Mouse (Mus musculus) ovary, adult 18-20 months (tissue): Measurements from ENCODE around the gene Sh3gl1.
A peak's percentile ranks its signal among the peaks of the same experiment; 100 is the strongest.

Source experiments
- DNase-seq: peaks from one replicate; pipeline ENCODE4 v3.0.0; 2022; ENCODE audit warnings: low spot score, mixed read lengths

Sh3gl1 gene

GRCm38 (mm10) chr17:56021161-56021910, 15.1 kb downstream of the Sh3gl1 start:
- DNase-seq, result no peak

GRCm38 (mm10) chr17:56020400-56021084, 15.9 kb downstream of the Sh3gl1 start:
- no peak for DNase-seq

GRCm38 (mm10) chr17:56018347-56019131, 17.9 kb downstream of the Sh3gl1 start:
- DNase-seq, result no peak

GRCm38 (mm10) chr17:56017848-56018247, 18.6 kb downstream of the Sh3gl1 start:
- no peak for DNase-seq

DNA sequence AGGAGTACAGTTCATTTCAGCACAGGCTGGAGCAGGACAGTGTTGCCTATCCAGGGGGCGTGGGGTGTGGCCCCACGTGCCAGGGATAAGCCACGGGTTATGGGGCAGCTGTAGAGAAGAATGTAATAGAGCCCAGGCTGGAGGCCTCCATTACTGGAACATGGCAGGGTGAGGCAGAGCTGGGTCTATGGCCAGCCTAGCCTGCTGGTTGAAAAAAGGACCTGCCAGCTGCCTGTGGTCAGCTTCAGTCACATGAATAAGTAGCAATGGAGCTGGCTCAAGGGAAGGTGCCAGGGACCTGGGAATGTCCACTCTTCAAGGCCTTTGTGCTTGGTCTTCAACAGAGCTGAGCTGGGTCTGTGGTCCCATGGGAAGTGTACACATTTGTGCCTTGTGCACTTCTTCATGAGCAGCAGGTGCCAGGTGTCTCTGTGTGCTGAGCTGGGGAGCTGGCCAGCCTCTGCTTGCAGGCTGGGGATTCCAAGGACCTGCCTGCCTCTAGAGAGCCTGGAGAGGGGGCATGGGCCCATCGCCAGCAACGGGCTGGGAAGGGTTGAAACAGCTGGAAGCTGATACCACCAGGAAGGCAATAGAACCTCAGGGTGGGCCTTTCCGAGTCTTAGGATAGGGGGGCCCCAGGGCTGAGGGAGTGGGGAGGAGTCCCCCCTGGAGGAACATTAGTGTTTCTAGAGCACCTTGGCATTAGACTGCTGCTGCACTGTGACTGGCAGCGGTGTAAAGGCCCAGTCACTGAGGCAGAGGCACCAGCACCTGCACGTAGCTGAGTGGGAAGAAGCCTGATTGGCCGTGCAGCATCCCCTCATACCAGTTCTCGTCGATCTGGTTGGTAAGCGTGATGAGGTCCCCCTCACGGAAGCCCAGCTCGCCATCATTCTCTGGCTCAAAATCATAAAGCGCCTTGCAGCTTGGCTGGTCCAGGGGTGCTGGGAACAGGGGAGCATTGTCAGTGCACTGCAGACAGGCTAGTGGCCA, 19.3 kb downstream of the Sh3gl1 start:
- DNase-seq, result no peak

- DNase-seq, result no peak
Observed at GRCm38 (mm10) chr17:56016382-56016781, 20.1 kb downstream of the Sh3gl1 start.

GRCm38 (mm10) chr17:56015293-56015692, 21.1 kb downstream of the Sh3gl1 start:
- DNase-seq, result no peak

DNA sequence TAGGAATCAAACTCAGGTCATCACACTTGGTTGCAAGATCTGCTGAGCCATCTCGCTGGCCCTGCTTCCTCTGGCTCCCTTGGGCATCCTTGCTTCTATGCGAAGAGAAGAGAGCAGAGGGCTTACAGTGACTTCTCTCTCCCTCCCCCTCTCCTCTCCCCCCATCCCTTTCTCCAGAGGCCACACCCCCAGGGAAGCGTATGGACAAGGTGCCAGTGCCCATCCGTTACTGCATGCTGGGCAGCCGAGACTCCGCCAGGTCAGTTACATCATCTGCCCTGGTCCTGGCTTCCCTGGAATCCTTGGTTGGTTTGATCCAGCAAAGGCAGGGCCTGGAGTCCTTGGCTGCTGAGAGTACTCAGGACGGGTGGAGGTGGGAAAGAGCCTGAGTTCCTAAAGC, 25.0 kb downstream of the Sh3gl1 start:
- DNase-seq, result no peak

- DNase-seq, result no peak
Observed at GRCm38 (mm10) chr17:56010681-56011080, 25.8 kb downstream of the Sh3gl1 start.

DNA sequence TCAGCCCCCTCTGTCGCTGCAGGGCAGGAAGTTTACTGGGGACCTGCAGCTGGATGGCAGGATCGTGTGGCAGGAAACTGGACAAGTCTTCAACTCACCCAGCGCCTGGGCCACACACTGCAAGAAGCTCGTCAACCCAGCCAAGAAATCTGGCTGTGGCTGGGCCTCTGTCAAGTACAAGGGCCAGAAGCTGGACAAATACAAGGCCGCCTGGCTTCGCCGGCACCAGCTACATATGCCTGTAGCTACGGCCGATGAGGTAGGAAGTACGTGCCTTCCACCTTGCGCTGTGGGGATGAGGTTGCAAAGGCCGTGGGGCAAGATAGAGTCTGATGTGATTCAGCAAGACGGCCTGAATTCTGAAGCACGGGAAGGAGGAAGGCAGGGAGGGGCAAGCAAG, 26.2 kb downstream of the Sh3gl1 start:
- DNase-seq, result no peak

- no peak for DNase-seq
Observed at GRCm38 (mm10) chr17:56009962-56010240, 26.5 kb downstream of the Sh3gl1 start.

DNA sequence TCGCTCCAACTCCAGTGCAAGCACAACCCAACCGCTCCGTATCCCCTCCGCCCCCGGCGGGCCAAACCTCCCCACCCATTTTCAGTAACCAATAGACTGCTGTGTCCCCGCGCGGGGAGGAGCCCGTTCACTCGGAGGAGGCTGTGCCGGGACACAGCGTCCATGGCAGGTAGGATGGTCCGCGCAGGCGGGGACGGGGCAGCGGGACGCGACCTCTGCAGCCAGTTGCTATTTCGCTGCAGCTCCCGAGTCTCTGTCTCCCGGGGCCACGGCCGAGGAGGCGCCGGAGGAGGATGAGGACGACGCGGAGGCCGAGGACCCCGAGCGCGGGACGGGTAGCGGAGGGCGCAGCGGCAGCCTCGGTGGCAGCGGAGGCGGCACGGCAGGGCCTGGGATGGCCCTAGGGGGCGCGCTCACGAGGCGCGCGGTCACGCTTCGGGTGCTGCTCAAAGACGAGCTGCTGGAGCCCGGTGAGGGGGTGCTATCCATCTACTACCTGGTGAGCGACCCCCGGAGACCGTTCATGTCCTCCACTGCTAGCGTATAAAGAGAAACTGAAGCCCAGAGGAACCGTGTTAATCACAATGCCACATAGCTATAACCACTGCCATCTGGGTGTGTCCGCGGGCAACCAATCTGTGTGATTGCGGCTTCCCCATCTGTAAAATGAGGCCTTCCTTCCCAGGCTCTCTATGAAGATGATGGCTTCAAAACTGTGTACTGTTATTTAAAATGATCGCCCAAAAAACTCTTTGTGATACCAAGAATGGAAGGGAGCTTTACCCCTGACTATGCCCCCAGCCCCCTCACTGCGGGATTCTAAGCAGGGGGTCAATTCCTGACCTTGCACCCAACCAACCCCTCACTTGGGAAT, 27.1 kb downstream of the Sh3gl1 start:
- peak; percentile 92 for DNase-seq

GRCm38 (mm10) chr17:56008356-56009087, 27.9 kb downstream of the Sh3gl1 start:
- peak; percentile 94 for DNase-seq

DNA sequence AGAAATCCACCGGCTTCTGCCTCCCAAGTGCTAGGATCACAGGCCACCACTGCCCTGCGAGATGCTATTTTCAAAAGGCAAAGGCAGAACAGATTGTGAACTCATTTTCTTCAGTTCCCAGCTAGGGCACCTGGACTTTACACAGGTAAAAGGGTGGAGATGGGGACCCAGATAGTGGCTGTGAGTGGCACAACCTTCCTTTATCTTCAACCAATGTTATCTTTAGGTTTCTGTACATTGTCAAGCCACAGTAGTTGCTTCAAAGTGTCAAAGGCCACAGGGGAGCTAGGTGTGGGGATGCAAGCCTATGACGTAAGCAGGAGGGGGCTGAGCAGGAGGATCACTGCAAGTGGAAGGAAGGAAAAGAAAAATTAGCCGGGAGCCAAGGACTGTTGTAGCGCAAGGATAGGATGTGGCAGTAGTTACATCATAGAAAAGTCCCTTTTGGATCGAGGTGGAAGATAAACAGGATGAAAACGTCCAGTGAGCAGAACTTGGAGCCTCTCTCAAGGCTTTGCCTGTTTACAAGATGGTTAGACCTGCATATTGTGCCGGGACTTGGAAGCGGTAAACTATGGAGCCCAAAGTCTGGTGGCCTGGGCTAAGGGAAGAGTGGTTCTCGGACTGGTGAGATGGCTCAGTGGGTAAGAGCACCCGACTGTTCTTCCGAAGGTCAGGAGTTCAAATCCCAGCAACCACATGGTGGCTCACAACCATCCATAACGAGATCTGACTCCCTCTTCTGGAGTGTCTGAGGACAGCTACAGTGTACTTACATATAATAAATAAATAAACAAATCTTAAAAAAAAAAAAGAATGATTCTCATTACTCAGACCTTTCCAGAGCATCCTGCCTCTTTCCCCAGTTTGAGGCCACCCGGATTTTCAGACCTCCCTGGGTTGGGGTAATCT, 28.7 kb downstream of the Sh3gl1 start:
- DNase-seq, result no peak

GRCm38 (mm10) chr17:56006956-56007355, 29.5 kb downstream of the Sh3gl1 start:
- no peak for DNase-seq

DNA sequence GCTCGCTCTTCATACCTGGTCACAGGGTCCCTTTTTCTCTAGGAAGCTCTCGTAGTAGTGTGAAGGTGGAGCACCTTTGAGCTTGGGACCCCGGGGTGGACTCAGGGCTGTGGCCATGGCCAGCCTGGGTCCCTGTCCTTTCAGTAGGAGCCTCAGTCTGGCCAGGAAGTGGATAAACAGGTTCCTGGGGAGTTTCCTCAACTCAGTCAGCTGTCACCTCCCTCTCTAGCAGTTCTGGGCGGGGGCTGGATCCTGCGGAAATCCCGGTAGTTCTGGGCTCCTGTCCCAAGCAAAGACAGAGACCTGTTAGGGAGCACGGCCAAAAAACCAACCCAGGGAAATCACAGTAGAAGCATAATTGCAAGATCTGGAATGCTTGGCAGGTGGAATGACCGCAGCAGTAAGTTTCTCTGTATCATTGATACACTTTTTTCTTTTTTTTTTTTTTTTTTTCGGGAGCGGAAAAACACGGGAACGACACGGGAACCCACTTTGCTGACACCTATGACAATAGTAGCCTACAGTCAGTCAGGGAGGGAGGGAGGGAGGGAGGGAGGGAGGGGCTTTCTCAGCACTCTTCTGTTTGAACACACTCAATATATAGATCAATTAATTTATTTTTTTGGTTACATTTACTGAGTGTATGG, 30.9 kb downstream of the Sh3gl1 start, which contains the start of the genes Stap2 and Mpnd:
Gene Stap2, minus strand, starts transcription at position 170 of the 647 bp plus-strand sequence.
Gene Mpnd, plus strand, starts transcription at position 297 of the 647 bp plus-strand sequence.
- DNase-seq, result no peak

- DNase-seq, result no peak
Observed at GRCm38 (mm10) chr17:56003000-56003399, 33.4 kb downstream of the Sh3gl1 start.

GRCm38 (mm10) chr17:55999794-56000499, 36.5 kb downstream of the Sh3gl1 start:
- no peak for DNase-seq
